ENCODE assay signal across 11 mouse cellular contexts in the genomic region with DNA sequence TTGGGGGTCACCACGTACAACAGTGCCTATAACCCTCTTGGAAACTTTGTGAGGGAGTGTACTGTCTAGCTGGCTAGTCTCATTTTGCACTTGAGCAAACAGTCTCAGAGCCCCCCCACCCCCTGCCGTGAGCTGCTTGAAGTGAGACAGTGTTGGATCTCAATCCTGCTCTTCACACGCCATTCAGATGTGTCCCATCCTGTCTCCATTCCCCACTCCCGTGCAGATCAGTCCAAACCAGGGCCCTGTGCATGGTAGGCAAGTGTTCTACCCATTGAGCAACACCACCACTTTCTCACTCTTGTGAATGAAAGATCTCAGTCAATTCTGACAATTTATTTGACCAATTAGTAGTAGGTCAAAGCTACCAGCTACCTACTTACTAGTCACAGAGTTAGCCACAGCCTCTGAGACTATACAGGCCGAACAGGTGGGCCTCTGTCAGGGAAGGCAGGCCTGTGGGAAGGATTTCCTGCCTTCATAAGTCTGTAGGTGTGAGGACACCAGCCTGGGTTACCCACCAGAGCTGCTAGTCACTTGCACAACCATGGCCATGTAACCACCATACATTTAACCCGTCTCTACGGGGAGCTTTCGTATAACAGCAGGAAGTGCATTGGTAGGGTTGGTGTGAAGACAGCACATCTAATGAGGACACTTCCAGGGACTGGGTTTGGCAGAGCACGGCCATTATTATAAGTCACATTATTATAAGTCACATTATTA. TPM values are rescaled to one million over a fixed set of nuclear protein-coding genes. Genes with fewer than 3 reads are reported as not detected.
A peak's percentile ranks its signal among the peaks of the same experiment; 100 is the strongest.
DNase-seq lines count a peak whose midpoint lies in the region; ATAC-seq lines count a peak whose summit lies in the region.
"Had no signal": no experiment of that assay in that cellular context is flagged by ENCODE, and none has a peak within 500 bp of the region (broad histone marks: within the 10 kb centered on the region; RNA-seq: fewer than 3 reads in every experiment).

No protein-coding gene starts in this region.

- no peak overlapping the region for H3K9ac ChIP-seq in liver, embryonic 12.5 days

- no peaks in the 10 kb centered on the region for H3K27me3 ChIP-seq in liver, embryonic 12.5 days (replicated peaks)

- peaks cover 30% of the 10 kb centered on the region for H3K4me1 ChIP-seq in liver, embryonic 12.5 days

- H3K27ac ChIP-seq in liver, embryonic 12.5 days, result no peak overlapping the region

- no peaks in the 10 kb centered on the region for H3K36me3 ChIP-seq in liver, embryonic 12.5 days

- H3K4me2 ChIP-seq in liver, embryonic 12.5 days, result no peak overlapping the region

- no peaks in the 10 kb centered on the region for H3K9me3 ChIP-seq in liver, embryonic 12.5 days (replicated peaks)

- ATAC-seq in liver, embryonic 12.5 days, result no peak
- ATAC-seq in megakaryocyte progenitor cell, adult 5-6 weeks (replicated peaks; ENCODE audit: poor library complexity), result peak; percentile 79
- ATAC-seq in frontal cortex, adult (ENCODE audit: low TSS enrichment), result no peak

- no peak overlapping the region for H3K4me3 ChIP-seq in liver, embryonic 12.5 days

- WGBS in liver, embryonic 12.5 days (ENCODE audit: insufficient replicate concordance), result 72% methylated on average over 9 of the region's 9 CpGs

- peak; percentile 0 for DNase-seq in adrenal gland, adult 2 months
- DNase-seq in adrenal gland, postnatal 14 days, result no peak
- peak; percentile 4 for DNase-seq in liver
- peak; percentile 63 for DNase-seq in T-cell, adult 2 months (ENCODE audit: low spot score)
- no peak for DNase-seq in layer of hippocampus, adult 9-10 months (ENCODE audit: low spot score)
- DNase-seq: adrenal gland, adult 8-10 months; lung, postnatal 10 days; retina, postnatal 1 day had no signal

RNA-seq across cellular contexts. Expression of gene Zfp36l2, which starts 21.4 kb away (rescaled TPM):
- 10 to 100 TPM; 53.6 to 87.6 TPM for total RNA-seq in adrenal gland, adult 2 months (2021)
- polyA plus RNA-seq in adrenal gland, adult 2 months (2012; rRNA removed), result 159 and 170 TPM in 2 replicates
- 73.8 and 85.4 TPM in 2 replicates for total RNA-seq in adrenal gland, postnatal 14 days (2021)
- 19.5 and 20.0 TPM in 2 replicates for polyA plus RNA-seq in liver, embryonic 12.5 days (2016; fragmentation: Nextera tagmentation; extraction: Ambion mirVana)
- 269 and 286 TPM in 2 replicates for total RNA-seq in megakaryocyte progenitor cell, adult 5-6 weeks (2015)
- 98.9 and 112 TPM in 2 replicates for total RNA-seq in megakaryocyte progenitor cell, adult 5-6 weeks (2017)

Comparison
In these comparisons a context has a peak if more than half of its experiments do, and no peak if none do; other contexts are left out.
1. DNase-seq: peak in adrenal gland, adult 2 months (single experiment), liver (single experiment) and T-cell, adult 2 months (single experiment); none in adrenal gland, postnatal 14 days (single experiment) and layer of hippocampus, adult 9-10 months (single experiment).